Mouse (Mus musculus) limb, embryonic 10.5 days (tissue): ENCODE measurements around the gene Nhsl2. TPM values are rescaled to one million over a fixed set of nuclear protein-coding genes. Genes with fewer than 3 reads are reported as not detected.

Source experiments
- DNase-seq: peaks from one replicate; pipeline ENCODE4 v3.0.0-alpha.2; 2017; ENCODE audit warnings: low spot score
- H3K27ac ChIP-seq: fragments of 300-500 bp; sonication (generic); 2 replicates; pipeline ENCODE4 v1.5.1; 2016; ENCODE audit warnings: mild to moderate bottlenecking
- H3K27me3 ChIP-seq: fragments of 300-500 bp; sonication (generic); 2 replicates; pipeline ENCODE4 v1.6.1; 2016; ENCODE audit warnings: low read depth, mild to moderate bottlenecking; ENCODE audit not compliant: poor library complexity, severe bottlenecking
- H3K36me3 ChIP-seq: fragments of 300-500 bp; sonication (generic); 2 replicates; pipeline ENCODE4 v1.6.1; 2016; ENCODE audit warnings: mild to moderate bottlenecking, moderate library complexity
- H3K4me1 ChIP-seq: fragments of 300-500 bp; sonication (generic); 2 replicates; pipeline ENCODE4 v1.6.1; 2016
- H3K4me3 ChIP-seq: fragments of 300-500 bp; sonication (generic); 2 replicates; pipeline ENCODE4 v1.5.1; 2016; ENCODE audit warnings: mild to moderate bottlenecking, moderate library complexity
- H3K9me3 ChIP-seq: fragments of 300-500 bp; sonication (generic); replicated peaks from 2 replicates; pipeline ENCODE4 v1.6.1; 2016; ENCODE audit warnings: mild to moderate bottlenecking
- WGBS: fragments of 180-500 bp; shearing (Covaris S2); methylation state at CpG from one replicate; pipeline ENCODE4 v1.1.7; 2016; 5-methylcytosine and 5-hydroxymethylcytosine counted together
- polyA plus RNA-seq: library from polyadenylated mRNA; unstranded; fragments of >200 nt; fragmentation: Nextera tagmentation; extraction: Ambion mirVana; gene quantifications from 2 replicates; pipeline ENCODE4 v1.2.1, GENCODE M21; 2016

Gene Nhsl2
- polyA plus RNA-seq, 1 experiment from 2014 or later: 21.4 TPM

DNA sequence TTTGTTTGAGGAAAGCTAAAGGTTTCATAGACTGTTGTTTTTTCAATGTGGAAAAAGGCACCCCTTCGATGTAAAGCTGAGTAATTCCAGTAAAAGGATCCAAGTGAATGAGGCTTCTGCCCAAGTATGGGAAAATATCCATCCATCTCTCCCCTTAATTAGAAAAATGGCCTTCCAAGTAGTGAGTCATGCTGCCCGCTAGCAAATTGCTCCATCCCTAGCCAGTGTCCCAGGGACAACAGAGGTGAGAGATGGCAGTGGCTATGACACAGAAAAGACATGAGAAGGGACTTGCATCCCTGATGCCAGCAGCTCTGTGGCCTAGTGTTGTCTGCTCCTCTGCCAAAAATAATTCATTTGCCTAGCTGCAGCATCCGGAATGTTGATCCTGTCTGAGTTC lies 114.5 kb downstream of the Nhsl2 start:
- no peaks in the 10 kb centered on the region for H3K36me3 ChIP-seq
- peaks cover 8% of the 10 kb centered on the region; the same call in 1 of the 2 replicates for H3K4me1 ChIP-seq
- H3K27ac ChIP-seq: no peak overlapping the region
- H3K4me3 ChIP-seq: no peak overlapping the region
- no peaks in the 10 kb centered on the region for H3K9me3 ChIP-seq
- 84% methylated on average over 3 of the region's 3 CpGs for whole genome bisulfite sequencing
- DNase-seq: no peak
- peaks cover 87% of the 10 kb centered on the region for H3K27me3 ChIP-seq

DNA sequence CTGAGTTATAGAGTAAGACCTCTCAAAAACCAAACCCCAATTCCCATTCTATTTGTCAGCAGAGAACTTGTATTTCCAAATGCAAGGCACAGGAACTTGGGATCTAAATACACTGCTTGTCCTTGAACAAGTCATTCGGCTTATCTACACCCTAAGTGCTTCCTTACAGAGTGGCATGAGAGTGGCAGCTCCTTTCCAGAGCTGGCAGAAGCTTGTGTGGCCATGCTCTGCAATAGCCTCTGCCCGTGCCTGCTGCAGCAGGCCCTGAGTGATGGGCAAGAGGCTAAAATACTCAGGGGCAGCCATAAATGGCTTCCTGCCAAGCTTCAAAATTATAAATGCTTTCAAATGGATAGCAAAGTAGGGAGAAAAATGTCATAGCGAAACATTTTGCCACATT lies 123.8 kb downstream of the Nhsl2 start:
- no peak for DNase-seq
- Histone ChIP-seq H3K36me3 (no peaks in the 10 kb centered on the region), H3K9me3 (no peaks in the 10 kb centered on the region), H3K27ac (no peak overlapping the region), H3K4me3 (no peak overlapping the region), H3K4me1 (peaks cover 6% of the 10 kb centered on the region; the same call in 1 of the 2 replicates), H3K27me3 (peaks cover 76% of the 10 kb centered on the region)
- 87% methylated on average over 3 of the region's 3 CpGs for whole genome bisulfite sequencing

DNA sequence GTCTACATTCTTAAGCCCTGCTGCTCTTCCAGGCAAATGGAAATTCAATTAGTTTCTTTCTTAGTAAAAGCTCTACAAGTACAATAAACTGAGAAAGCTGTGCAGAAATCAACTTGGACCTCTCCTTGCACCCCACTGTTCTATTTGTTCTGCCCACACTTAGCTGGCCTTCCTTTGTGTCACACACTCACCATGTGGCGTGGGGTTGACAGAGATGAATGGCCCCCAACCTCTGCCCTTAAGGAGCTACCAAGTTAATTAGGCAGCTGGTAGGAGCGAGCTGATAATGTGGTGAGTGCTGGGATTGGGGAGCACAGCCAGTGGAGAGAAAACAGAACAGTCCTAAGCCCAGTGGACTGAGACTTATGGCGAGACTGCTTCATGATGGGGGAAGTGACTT lies 127.7 kb downstream of the Nhsl2 start:
- Histone ChIP-seq H3K4me1 (peaks cover 24% of the 10 kb centered on the region), H3K27ac (peak overlapping the region; percentile 25; the same call in 1 of the 2 replicates), H3K4me3 (no peak overlapping the region), H3K27me3 (peaks cover 99% of the 10 kb centered on the region), H3K36me3 (no peaks in the 10 kb centered on the region), H3K9me3 (no peaks in the 10 kb centered on the region)
- peak; percentile 33 for DNase-seq
- 20% methylated on average over 3 of the region's 3 CpGs for WGBS

DNA sequence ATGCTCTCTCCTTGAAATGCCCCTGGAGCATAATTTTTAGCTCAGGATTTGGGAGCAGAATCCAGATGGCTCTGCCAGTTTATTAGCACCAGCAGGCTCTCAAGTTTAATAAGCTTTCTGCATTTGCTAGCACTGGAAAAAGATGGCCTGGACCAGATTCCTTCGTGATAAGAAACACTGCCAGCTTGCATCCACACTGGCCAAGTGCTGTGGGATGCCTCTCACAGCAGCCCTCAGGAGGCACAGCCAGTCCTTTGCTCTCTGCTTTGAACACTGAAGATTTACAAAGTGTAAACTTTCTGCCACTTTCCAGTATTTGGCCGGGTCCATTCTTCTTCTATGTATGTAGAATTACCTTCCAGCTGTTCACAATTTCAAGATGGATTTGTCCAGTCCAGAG lies 129.7 kb downstream of the Nhsl2 start:
- Histone ChIP-seq H3K4me3 (0 out of 2 replicates have a peak overlapping the region, but pooled peaks have one; percentile 6), H3K9me3 (no peaks in the 10 kb centered on the region), H3K27ac (peak overlapping the region; percentile 77), H3K36me3 (no peaks in the 10 kb centered on the region), H3K4me1 (peaks cover 28% of the 10 kb centered on the region), H3K27me3 (peaks cover 98% of the 10 kb centered on the region)
- WGBS: 45% methylated on average over 2 of the region's 2 CpGs
- DNase-seq: no peak

DNA sequence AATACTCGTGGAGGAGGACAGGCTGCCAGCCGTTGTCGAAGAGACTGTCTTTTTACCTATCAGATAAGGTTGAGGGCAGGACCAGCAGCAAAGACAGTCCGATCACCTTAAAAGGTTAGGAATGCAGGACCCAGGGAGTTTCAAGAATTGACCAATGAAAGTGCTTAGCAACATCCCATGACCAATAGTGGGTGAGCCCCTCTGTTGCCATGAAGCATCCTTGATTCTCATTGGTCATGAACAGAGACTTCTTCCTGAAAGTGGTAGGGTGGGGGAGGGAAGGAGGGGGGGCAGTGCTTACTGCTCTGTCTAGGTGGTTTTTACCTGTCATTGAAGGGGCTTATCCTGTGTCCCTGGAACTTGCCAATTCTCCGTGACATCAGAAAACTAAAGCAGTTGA lies 130.1 kb downstream of the Nhsl2 start:
- H3K4me3 ChIP-seq: 0 out of 2 replicates have a peak overlapping the region, but pooled peaks have one; percentile 6
- H3K36me3 ChIP-seq: no peaks in the 10 kb centered on the region
- peaks cover 98% of the 10 kb centered on the region for H3K27me3 ChIP-seq
- peak overlapping the region; percentile 77 for H3K27ac ChIP-seq
- DNase-seq: peak; percentile 32
- H3K4me1 ChIP-seq: peaks cover 31% of the 10 kb centered on the region
- WGBS: 34% methylated on average over 5 of the region's 5 CpGs
- H3K9me3 ChIP-seq: no peaks in the 10 kb centered on the region

DNA sequence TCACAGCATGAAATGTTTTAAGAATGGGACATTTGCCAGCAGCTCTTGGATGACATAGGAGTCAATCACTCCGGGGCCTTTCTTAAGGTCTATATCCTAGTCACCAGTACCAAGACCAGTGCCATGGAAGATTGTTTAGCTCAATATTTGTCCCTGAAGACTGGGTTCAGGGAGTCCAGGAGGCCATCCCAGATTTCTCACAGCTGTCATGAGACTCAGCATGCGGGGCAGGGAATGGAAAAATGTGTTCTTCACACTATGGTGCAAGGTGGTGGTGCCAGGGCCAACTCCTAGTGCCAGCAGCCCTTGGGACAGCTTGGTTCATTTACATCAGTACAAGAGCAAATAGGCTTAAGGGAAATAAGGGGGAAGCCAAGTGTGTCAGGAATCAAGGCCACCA lies 131.4 kb downstream of the Nhsl2 start:
- Histone ChIP-seq H3K36me3 (no peaks in the 10 kb centered on the region), H3K4me1 (peaks cover 38% of the 10 kb centered on the region), H3K27me3 (peaks cover 98% of the 10 kb centered on the region), H3K27ac (no peak overlapping the region), H3K4me3 (no peak overlapping the region), H3K9me3 (no peaks in the 10 kb centered on the region)
- no peak for DNase-seq
- WGBS: 94% methylated on average over 2 of the region's 2 CpGs

DNA sequence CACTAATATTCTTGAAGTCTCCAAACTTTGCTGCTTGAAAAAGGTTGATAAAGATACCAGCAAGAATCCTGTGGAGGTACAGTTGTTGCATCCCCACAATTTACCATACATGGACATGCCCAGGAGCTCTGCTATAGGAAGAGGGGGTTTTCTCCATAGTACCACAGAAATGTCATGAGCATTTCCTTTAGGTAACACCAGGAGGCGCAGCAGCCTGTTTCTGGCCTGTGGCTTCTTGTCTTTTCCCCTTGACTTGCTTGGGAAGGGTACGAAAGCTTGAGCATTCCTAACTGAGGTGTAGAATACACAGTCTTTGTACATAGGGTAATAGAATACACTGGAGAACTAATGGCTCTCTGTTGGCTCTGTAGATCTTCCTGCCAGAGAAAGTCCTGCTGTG lies 132.3 kb downstream of the Nhsl2 start:
- no peak overlapping the region for H3K4me3 ChIP-seq
- no peak for DNase-seq
- no peak overlapping the region for H3K27ac ChIP-seq
- H3K9me3 ChIP-seq: no peaks in the 10 kb centered on the region
- peaks cover 38% of the 10 kb centered on the region for H3K4me1 ChIP-seq
- H3K36me3 ChIP-seq: no peaks in the 10 kb centered on the region
- H3K27me3 ChIP-seq: peaks cover 98% of the 10 kb centered on the region
- 41% methylated on average over 2 of the region's 2 CpGs for WGBS

DNA sequence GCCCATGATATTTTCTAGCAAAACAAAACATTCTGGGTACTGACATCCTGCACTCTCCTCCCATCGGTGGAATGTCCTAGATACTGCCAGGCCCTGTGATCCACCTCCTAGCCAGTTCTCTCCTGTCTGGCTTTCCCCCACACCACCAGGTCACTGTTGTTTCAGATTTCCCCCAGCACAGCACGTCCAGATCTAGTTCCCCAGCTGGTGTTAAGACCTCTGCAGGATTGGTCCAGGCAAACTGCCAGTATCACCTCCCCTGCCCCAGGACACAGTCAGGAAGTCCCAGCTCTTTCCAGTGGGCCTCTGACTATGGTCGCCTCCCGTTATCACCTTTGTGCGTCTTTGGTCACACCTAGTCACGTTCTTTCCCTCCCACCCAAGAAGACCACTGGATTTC lies 134.5 kb downstream of the Nhsl2 start:
- H3K9me3 ChIP-seq: no peaks in the 10 kb centered on the region
- H3K4me3 ChIP-seq: no peak overlapping the region
- no peaks in the 10 kb centered on the region for H3K36me3 ChIP-seq
- peaks cover 97% of the 10 kb centered on the region for H3K27me3 ChIP-seq
- 54% methylated on average over 6 of the region's 6 CpGs for whole genome bisulfite sequencing
- peaks cover 30% of the 10 kb centered on the region for H3K4me1 ChIP-seq
- no peak for DNase-seq
- 0 out of 2 replicates have a peak overlapping the region, but pooled peaks have one; percentile 28 for H3K27ac ChIP-seq

DNA sequence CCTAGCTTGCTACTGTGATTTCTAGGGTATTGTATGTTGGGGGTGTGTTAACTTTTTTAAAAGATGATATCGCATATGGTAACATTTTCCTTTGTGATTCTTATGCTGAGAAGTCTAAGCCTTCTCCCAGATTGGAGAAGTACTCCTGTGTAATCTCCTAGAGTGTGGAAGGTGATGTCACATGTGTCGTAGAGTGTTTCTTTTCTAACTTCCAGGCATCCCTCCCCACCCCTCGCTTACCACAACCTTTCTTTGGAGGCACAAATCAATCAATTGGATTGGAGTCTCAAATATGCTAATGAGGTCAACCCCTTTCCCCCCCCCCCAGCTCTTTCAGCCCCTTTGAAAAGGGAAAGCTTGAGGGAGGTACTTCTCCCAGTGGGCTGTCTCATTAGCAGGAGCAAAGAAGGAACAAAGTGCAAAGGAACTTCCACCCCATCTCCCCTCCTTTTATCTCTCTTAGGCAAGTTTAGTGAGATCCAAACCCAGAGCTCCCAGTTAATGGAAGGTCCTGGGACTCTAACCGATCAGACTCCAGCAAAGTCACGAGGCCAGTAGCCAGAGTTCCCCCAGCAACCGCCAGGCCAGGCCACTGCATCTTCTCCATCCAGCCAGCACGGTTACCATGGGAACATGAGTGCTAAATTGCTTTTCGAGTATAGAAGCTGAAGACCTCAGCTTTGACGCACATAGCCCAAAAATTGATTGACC lies 137.6 kb downstream of the Nhsl2 start:
- H3K36me3 ChIP-seq: no peaks in the 10 kb centered on the region
- 26% methylated on average over 9 of the region's 9 CpGs for WGBS
- H3K4me1 ChIP-seq: peaks cover 18% of the 10 kb centered on the region
- H3K4me3 ChIP-seq: no peak overlapping the region
- no peak overlapping the region for H3K27ac ChIP-seq
- no peaks in the 10 kb centered on the region for H3K9me3 ChIP-seq
- peak; percentile 31 for DNase-seq
- peaks cover 97% of the 10 kb centered on the region for H3K27me3 ChIP-seq

DNA sequence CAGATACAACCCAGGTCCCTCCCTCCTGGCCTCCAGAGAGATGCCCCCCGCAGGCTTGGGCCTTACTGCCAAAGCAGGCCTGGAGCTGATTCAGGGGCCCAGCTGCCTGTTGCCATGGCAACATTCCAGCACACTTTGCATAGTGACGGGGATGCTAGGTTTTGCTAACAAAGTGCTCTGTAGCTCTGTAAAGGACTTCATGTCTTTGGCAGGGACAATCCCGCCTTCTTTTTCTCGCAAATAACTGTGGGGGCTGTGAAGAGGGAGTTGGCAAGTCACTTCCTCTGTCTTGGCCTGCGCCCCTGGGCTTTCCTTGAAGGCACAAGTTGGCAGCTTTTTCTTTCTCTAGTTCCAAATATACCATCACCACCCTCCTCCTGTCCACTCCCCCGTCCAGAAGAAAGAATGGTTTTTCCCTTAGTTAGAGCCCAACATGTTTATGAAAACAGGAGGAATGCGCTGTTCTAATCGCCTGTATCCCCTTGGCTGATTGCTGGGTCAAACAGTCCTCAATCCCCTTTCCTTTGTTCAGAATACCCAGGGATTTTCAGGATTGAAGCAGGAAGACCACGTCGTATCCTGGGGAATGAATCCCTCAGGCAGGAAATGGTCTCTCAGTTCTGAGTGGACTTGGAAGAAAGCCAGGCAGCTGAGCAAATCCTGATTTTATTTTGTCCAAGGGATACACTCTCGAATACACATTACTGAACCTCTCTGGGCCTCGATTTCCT lies 144.8 kb downstream of the Nhsl2 start:
- peak; percentile 48 for DNase-seq
- no peaks in the 10 kb centered on the region for H3K36me3 ChIP-seq
- H3K4me3 ChIP-seq: no peak overlapping the region
- H3K27ac ChIP-seq: peak overlapping the region; percentile 74; the same call in 1 of the 2 replicates
- peaks cover 96% of the 10 kb centered on the region for H3K27me3 ChIP-seq
- WGBS: 49% methylated on average over 12 of the region's 12 CpGs
- H3K4me1 ChIP-seq: peaks cover 12% of the 10 kb centered on the region
- H3K9me3 ChIP-seq: no peaks in the 10 kb centered on the region

DNA sequence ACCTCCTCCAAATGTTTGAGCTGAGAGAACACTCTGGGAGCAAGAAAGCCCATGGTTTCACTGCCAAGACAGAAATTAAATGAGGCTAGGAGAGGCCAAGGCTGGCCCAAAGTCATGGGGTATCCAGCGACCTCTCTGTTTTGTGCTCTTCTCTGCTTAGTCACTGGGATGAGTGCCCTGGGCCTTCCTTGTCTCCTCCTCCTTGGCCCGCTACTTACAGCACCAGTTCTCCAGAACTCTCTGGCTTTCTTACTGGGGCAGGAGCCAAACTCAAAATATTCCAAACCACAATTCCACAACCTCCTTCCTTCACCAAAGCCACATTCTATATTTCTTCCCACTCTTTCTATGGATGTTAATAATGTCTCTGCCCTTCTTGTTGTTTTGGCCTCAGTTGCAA lies 147.5 kb downstream of the Nhsl2 start:
- H3K4me1 ChIP-seq: peaks cover 12% of the 10 kb centered on the region
- no peak overlapping the region for H3K27ac ChIP-seq
- peaks cover 96% of the 10 kb centered on the region for H3K27me3 ChIP-seq
- 85% methylated on average over 2 of the region's 2 CpGs for WGBS
- no peaks in the 10 kb centered on the region for H3K36me3 ChIP-seq
- no peaks in the 10 kb centered on the region for H3K9me3 ChIP-seq
- no peak overlapping the region for H3K4me3 ChIP-seq
- DNase-seq: no peak

DNA sequence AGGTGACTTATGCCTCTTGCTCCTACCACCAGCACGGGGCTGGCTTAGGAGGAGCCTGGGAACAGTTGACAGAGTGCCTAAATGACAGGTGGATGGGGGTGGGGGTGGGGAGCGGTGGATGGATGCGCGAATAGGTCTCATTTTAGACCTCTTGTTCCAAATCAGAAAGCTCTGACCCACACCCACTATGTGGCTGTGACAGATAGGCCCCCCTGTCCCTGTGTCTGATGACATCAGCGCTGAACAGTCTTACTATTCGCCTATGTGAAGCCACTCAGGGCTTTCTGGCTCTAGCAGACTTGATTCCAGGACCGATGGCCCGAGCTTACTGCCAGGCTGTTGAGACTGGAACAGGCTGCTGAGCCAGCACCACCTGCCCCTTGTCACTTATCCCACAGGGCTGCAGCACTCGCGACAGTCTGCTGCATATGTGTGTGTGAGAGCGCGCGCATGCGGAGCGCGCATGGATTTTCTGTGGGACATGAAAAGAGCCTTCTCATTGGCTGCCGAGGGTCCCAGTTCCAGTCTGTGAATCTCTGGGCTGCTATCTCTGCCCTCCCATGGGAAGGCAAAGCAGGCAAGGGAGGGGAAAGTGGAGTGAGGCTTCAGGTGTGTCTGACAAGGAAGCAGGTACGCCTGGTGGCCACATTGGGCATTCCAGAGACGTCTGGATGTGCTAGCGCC lies 154.6 kb downstream of the Nhsl2 start:
- H3K4me3 ChIP-seq: peak overlapping the region; percentile 49
- H3K27me3 ChIP-seq: peaks cover 100% of the 10 kb centered on the region
- WGBS: 11% methylated on average over 20 of the region's 20 CpGs
- no peak overlapping the region for H3K27ac ChIP-seq
- no peaks in the 10 kb centered on the region for H3K36me3 ChIP-seq
- DNase-seq: peak; percentile 42
- H3K4me1 ChIP-seq: peaks cover 29% of the 10 kb centered on the region
- no peaks in the 10 kb centered on the region for H3K9me3 ChIP-seq

DNA sequence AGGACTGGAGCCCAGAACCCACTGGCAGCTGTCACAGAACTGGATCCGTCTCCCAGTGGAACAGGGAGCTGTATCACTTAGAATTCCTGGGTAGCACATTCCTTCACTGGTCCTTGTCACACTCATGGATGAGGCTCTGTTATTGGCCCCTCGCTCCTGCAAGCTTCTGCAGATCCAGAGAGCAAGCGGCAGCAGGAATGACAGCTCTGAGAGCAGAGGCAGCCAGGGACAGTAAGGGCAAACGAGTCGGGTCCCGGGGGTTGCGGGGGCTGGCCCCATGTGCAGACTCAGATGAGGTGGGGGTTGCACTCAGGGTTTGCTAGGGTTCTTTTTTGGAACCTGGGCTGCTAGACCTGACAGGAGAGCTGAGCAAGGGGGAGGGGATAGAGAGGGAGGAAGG lies 155.2 kb downstream of the Nhsl2 start:
- WGBS: 17% methylated on average over 7 of the region's 7 CpGs
- peaks cover 29% of the 10 kb centered on the region for H3K4me1 ChIP-seq
- peak; percentile 37 for DNase-seq
- peaks cover 100% of the 10 kb centered on the region for H3K27me3 ChIP-seq
- no peaks in the 10 kb centered on the region for H3K9me3 ChIP-seq
- H3K27ac ChIP-seq: peak overlapping the region; percentile 81
- H3K4me3 ChIP-seq: peak overlapping the region; percentile 49
- H3K36me3 ChIP-seq: no peaks in the 10 kb centered on the region
